In genomic region chr10:123147180-123147579, GRCm38 (mm10) we compare ENCODE assay signal across 7 mouse cellular contexts. TPM values are rescaled to one million over a fixed set of nuclear protein-coding genes. Genes with fewer than 3 reads are reported as not detected.
DNase-seq lines count a peak whose midpoint lies in the region; ATAC-seq and TF ChIP-seq lines count a peak whose summit lies in the region.

No protein-coding gene starts in this region.

- no peak overlapping the region for H3K9ac ChIP-seq in embryonic facial prominence, embryonic 11.5 days (replicated peaks; ENCODE audit: low read length)
- no peak overlapping the region for H3K9ac ChIP-seq in heart, postnatal 0 days (replicated peaks; ENCODE audit: low read depth, low read length)

- no peak overlapping the region for H3K4me3 ChIP-seq in embryonic facial prominence, embryonic 11.5 days (ENCODE audit: low read depth, low read length)
- H3K4me3 ChIP-seq in heart, postnatal 0 days (ENCODE audit: low read depth, low read length) = no peak overlapping the region

- no peak; the same call in 1 of the 2 replicates for ATAC-seq in embryonic facial prominence, embryonic 11.5 days (replicated peaks; ENCODE audit: insufficient number of reproducible peaks, low FRiP score, low TSS enrichment, low read depth)
- peak; percentile 97 for ATAC-seq in heart, postnatal 0 days (ENCODE audit: insufficient read depth, low read depth)
- no peak for ATAC-seq in megakaryocyte progenitor cell, adult 5-6 weeks (replicated peaks; ENCODE audit: poor library complexity)
- no peak for ATAC-seq in monocyte, adult 5-6 weeks (replicated peaks; ENCODE audit: insufficient number of reproducible peaks, low FRiP score, low TSS enrichment, poor library complexity, severe bottlenecking)

- no peak overlapping the region for H3K27ac ChIP-seq in embryonic facial prominence, embryonic 11.5 days (replicated peaks; ENCODE audit: low read depth, low read length)
- peak overlapping the region; percentile 66 for H3K27ac ChIP-seq in heart, postnatal 0 days (ENCODE audit: low read depth)

- no peaks in the 10 kb centered on the region; the same call in 1 of the 2 replicates for H3K4me1 ChIP-seq in embryonic facial prominence, embryonic 11.5 days (ENCODE audit: control insufficient read depth, insufficient read depth, low read length)
- peaks cover 9% of the 10 kb centered on the region for H3K4me1 ChIP-seq in heart, postnatal 0 days (ENCODE audit: control insufficient read depth, insufficient read depth)

- no peak for TF ChIP-seq CTCF in heart, postnatal 0 days (IDR thresholded peaks at IDR 0.05; ENCODE audit: low read depth)

- H3K4me2 ChIP-seq in embryonic facial prominence, embryonic 11.5 days (ENCODE audit: low read depth, low read length) = no peak overlapping the region
- H3K4me2 ChIP-seq in heart, postnatal 0 days (ENCODE audit: low read depth, low read length) = peak overlapping the region; percentile 17; the same call in 1 of the 2 replicates

- WGBS in embryonic facial prominence, embryonic 11.5 days = 59% methylated on average over 6 of the region's 6 CpGs
- WGBS in heart, postnatal 0 days = 36% methylated on average over 6 of the region's 6 CpGs

- DNase-seq in ovary, postnatal 36 days (ENCODE audit: low spot score) = peak; percentile 16
- DNase-seq in ovary, postnatal 10 days (ENCODE audit: low spot score) = no peak
- peak; percentile 41 for DNase-seq in embryonic facial prominence, embryonic 11.5 days (ENCODE audit: low spot score)
- peak; percentile 90 for DNase-seq in heart, postnatal 0 days (ENCODE audit: low spot score)
- peak; percentile 29 for DNase-seq in splenic B cell, adult 2 months (ENCODE audit: low read depth, low spot score)

- no peaks in the 10 kb centered on the region for H3K27me3 ChIP-seq in embryonic facial prominence, embryonic 11.5 days (ENCODE audit: control insufficient read depth, insufficient read depth, low read length)
- no peaks in the 10 kb centered on the region for H3K27me3 ChIP-seq in heart, postnatal 0 days (ENCODE audit: control insufficient read depth, insufficient read depth, low read length)
- no peaks in the 10 kb centered on the region for H3K27me3 ChIP-seq in splenic B cell, adult 2 months (ENCODE audit: control insufficient read depth, insufficient read depth, low read length, poor library complexity, severe bottlenecking)

- no peaks in the 10 kb centered on the region for H3K36me3 ChIP-seq in embryonic facial prominence, embryonic 11.5 days (replicated peaks; ENCODE audit: control insufficient read depth, insufficient read depth, low read depth, low read length)
- peaks cover 17% of the 10 kb centered on the region; the same call in 1 of the 2 replicates for H3K36me3 ChIP-seq in heart, postnatal 0 days (replicated peaks; ENCODE audit: control insufficient read depth, insufficient read depth, low read length)
- peaks cover 14% of the 10 kb centered on the region; the same call in 1 of the 2 replicates for H3K36me3 ChIP-seq in splenic B cell, adult 2 months (ENCODE audit: control insufficient read depth, insufficient read depth, low read length, poor library complexity, severe bottlenecking)

- H3K9me3 ChIP-seq in embryonic facial prominence, embryonic 11.5 days (replicated peaks; ENCODE audit: control insufficient read depth, low read length) = no peaks in the 10 kb centered on the region
- no peaks in the 10 kb centered on the region for H3K9me3 ChIP-seq in heart, postnatal 0 days (replicated peaks; ENCODE audit: control insufficient read depth, low read length)

- TF ChIP-seq EP300 in heart, postnatal 0 days (IDR thresholded peaks at IDR 0.05; ENCODE audit: low read depth) = no peak

RNA-seq across cellular contexts. Expression of gene Usp15, which starts 49.6 kb away (rescaled TPM):
- 76.8 and 81.2 TPM in 2 replicates for polyA plus RNA-seq in embryonic facial prominence, embryonic 11.5 days (2014; fragmentation: Nextera tagmentation; extraction: Ambion mirVana)
- 28.0 and 34.3 TPM in 2 replicates for total RNA-seq in heart, postnatal 0 days (2014; rRNA removed; ENCODE audit: low replicate concordance)
- 51.5 and 56.5 TPM in 2 replicates for polyA plus RNA-seq in heart, postnatal 0 days (2015; fragmentation: Nextera tagmentation; extraction: Ambion mirVana)
- 129 and 132 TPM in 2 replicates for total RNA-seq in megakaryocyte progenitor cell, adult 5-6 weeks (2015)
- 170 and 218 TPM in 2 replicates for total RNA-seq in megakaryocyte progenitor cell, adult 5-6 weeks (2017)
- 201 to 235 TPM (median 234 TPM) in 3 replicates for total RNA-seq in monocyte, adult 5-6 weeks (2017)
